Mouse (Mus musculus): ENCODE data around the gene Acot8. TPM values are rescaled to one million over a fixed set of nuclear protein-coding genes. Genes with fewer than 3 reads are reported as not detected.
A peak's percentile ranks its signal among the peaks of the same experiment; 100 is the strongest.

Gene Acot8
- total and polyA plus RNA-seq, 3 experiments = 30.9 to 40.3 TPM; not detected in 1

- peak within 1 kb of the TSS; percentile 13 for H3K27ac ChIP-seq (ENCODE audit: control insufficient read depth, low read depth, low read length)
- peak; percentile 84 for DNase-seq (ENCODE audit: low read depth, low spot score)
- H3K27me3 ChIP-seq (ENCODE audit: control insufficient read depth in 1 of 2, insufficient read depth in 2 of 2, low read length in 2 of 2) = no peaks in the 10 kb centered on the region
- no peaks in the 10 kb centered on the region for H3K9me3 ChIP-seq (replicated peaks; ENCODE audit: insufficient read depth, low read length)
- peaks cover 0 to 5% of the 10 kb centered on the region in 2 experiments; a peak in 1 of 4 replicates for H3K36me3 ChIP-seq (ENCODE audit: control insufficient read depth in 1 of 2, insufficient read depth in 2 of 2, low read length in 2 of 2)
- no peak for TF ChIP-seq ELF1 (IDR thresholded peaks at IDR 0.05; ENCODE audit: low read depth, low read length)
- TF ChIP-seq UBTF (IDR thresholded peaks at IDR 0.05; ENCODE audit: borderline replicate concordance, insufficient read depth, low read depth, low read length) = 0 out of 2 replicates have a peak, but pooled peaks have one; percentile 71
- TF ChIP-seq POLR2A (IDR thresholded peaks at IDR 0.05; ENCODE audit: control insufficient read depth in 1 of 2, insufficient read depth in 1 of 2, low read depth in 1 of 2, low read length in 2 of 2, poor library complexity in 1 of 2) = peak in 1 of 2 experiments; percentile 39; a peak in 1 of 4 replicates
- TF ChIP-seq HCFC1 (IDR thresholded peaks at IDR 0.05; ENCODE audit: low read depth, low read length) = peak; percentile 55; the same call in 1 of the 2 replicates
- no peak for TF ChIP-seq TBP (IDR thresholded peaks at IDR 0.05; ENCODE audit: low read depth, low read length)
- no peak for TF ChIP-seq BHLHE40 (IDR thresholded peaks at IDR 0.05; ENCODE audit: borderline replicate concordance, low read depth, low read length)
- no peak for TF ChIP-seq EP300 (IDR thresholded peaks at IDR 0.05; ENCODE audit: low read depth in 1 of 2, low read length in 2 of 2)
- peak; percentile 36 for TF ChIP-seq SIN3A (IDR thresholded peaks at IDR 0.05; ENCODE audit: low read length)
- no peak for TF ChIP-seq ZKSCAN1 (IDR thresholded peaks at IDR 0.05; ENCODE audit: low read depth, low read length)
- peak; percentile 35; the same call in 1 of the 2 replicates for TF ChIP-seq ETS1 (IDR thresholded peaks at IDR 0.05; ENCODE audit: low read depth, low read length)
- TF ChIP-seq POLR2AphosphoS2 (IDR thresholded peaks at IDR 0.05; ENCODE audit: low read length) = no peak
- TF ChIP-seq RCOR1 (IDR thresholded peaks at IDR 0.05; ENCODE audit: low read depth, low read length) = 0 out of 2 replicates have a peak, but pooled peaks have one; percentile 24
- peak; percentile 44 for TF ChIP-seq MAX (IDR thresholded peaks at IDR 0.05; ENCODE audit: low read length)
- TF ChIP-seq MYB (IDR thresholded peaks at IDR 0.05; ENCODE audit: low read depth, low read length) = no peak
- 0 out of 2 replicates have a peak, but pooled peaks have one; percentile 48 for TF ChIP-seq MAZ (IDR thresholded peaks at IDR 0.05; ENCODE audit: low read depth, low read length)
- TF ChIP-seq CTCF (IDR thresholded peaks at IDR 0.05 in 2 of 3, conservative IDR thresholded peaks at IDR 0.05 in 1 of 3; ENCODE audit: control insufficient read depth in 1 of 3, insufficient read depth in 1 of 3, low read depth in 2 of 3, low read length in 3 of 3, poor library complexity in 1 of 3, severe bottlenecking in 1 of 3) = peak in 1 of 3 experiments; percentile 19; a peak in 2 of 6 replicates
- peak within 1 kb of the TSS; percentile 66 for H3K9ac ChIP-seq (ENCODE audit: control insufficient read depth, low read depth, low read length, poor library complexity, severe bottlenecking)
- peak within 1 kb of the TSS; percentile 63 to 88 for H3K4me3 ChIP-seq (ENCODE audit: control insufficient read depth in 1 of 2, insufficient read depth in 1 of 2, low read depth in 2 of 2, low read length in 2 of 2)
- peaks cover 3 to 9% of the 10 kb centered on the region in 2 experiments; a peak in 3 of 4 replicates for H3K4me1 ChIP-seq (ENCODE audit: control insufficient read depth in 1 of 2, insufficient read depth in 2 of 2, low read length in 2 of 2)
- H3K79me2 ChIP-seq (ENCODE audit: control insufficient read depth, insufficient read depth, low read length, poor library complexity) = no peaks in the 10 kb centered on the region; the same call in 1 of the 2 replicates
These were observed 18.9 kb downstream of the Acot8 start, which contains the start of gene Snx21 for GRCm38 (mm10) chr2:164785481-164786387. Snx21 (plus strand) TSS chr2:164785823.

- DNase-seq (ENCODE audit: low read depth, low spot score) = no peak
- no peaks in the 10 kb centered on the region for H3K9me3 ChIP-seq (replicated peaks; ENCODE audit: insufficient read depth, low read length)
- H3K27me3 ChIP-seq (ENCODE audit: control insufficient read depth in 1 of 2, insufficient read depth in 2 of 2, low read length in 2 of 2) = no peaks in the 10 kb centered on the region
- no peaks in the 10 kb centered on the region; the same call in 1 of the 2 replicates for H3K79me2 ChIP-seq (ENCODE audit: control insufficient read depth, insufficient read depth, low read length, poor library complexity)
- peaks cover 0 to 5% of the 10 kb centered on the region in 2 experiments; a peak in 1 of 4 replicates for H3K36me3 ChIP-seq (ENCODE audit: control insufficient read depth in 1 of 2, insufficient read depth in 2 of 2, low read length in 2 of 2)
- peak; percentile 38 for TF ChIP-seq TAL1 (IDR thresholded peaks at IDR 0.05; ENCODE audit: low read length)
- no peak for TF ChIP-seq CTCF (IDR thresholded peaks at IDR 0.05 in 2 of 3, conservative IDR thresholded peaks at IDR 0.05 in 1 of 3; ENCODE audit: control insufficient read depth in 1 of 3, insufficient read depth in 1 of 3, low read depth in 2 of 3, low read length in 3 of 3, poor library complexity in 1 of 3, severe bottlenecking in 1 of 3)
- no peak for TF ChIP-seq KAT2A (conservative IDR thresholded peaks at IDR 0.05; ENCODE audit: low read depth, low read length)
- TF ChIP-seq BHLHE40 (IDR thresholded peaks at IDR 0.05; ENCODE audit: borderline replicate concordance, low read depth, low read length) = peak; percentile 24; the same call in 1 of the 2 replicates
- TF ChIP-seq RCOR1 (IDR thresholded peaks at IDR 0.05; ENCODE audit: low read depth, low read length) = peak; percentile 85
- TF ChIP-seq MEF2A (IDR thresholded peaks at IDR 0.05; ENCODE audit: extremely low read depth, insufficient replicate concordance, low read depth, low read length, poor library complexity, severe bottlenecking) = no peak
- no peak for TF ChIP-seq MYC (IDR thresholded peaks at IDR 0.05; ENCODE audit: low read depth, low read length)
- TF ChIP-seq ZNF384 (IDR thresholded peaks at IDR 0.05; ENCODE audit: low read depth, low read length) = no peak
- TF ChIP-seq GATA1 (IDR thresholded peaks at IDR 0.05; ENCODE audit: low read depth, low read length) = 0 out of 2 replicates have a peak, but pooled peaks have one; percentile 9
- TF ChIP-seq EP300 (IDR thresholded peaks at IDR 0.05; ENCODE audit: low read depth in 1 of 2, low read length in 2 of 2) = peak in 1 of 2 experiments; percentile 13; a peak in 2 of 4 replicates
- TF ChIP-seq RAD21 (IDR thresholded peaks at IDR 0.05; ENCODE audit: low read depth, low read length) = no peak
- peak; percentile 77; the same call in 1 of the 2 replicates for TF ChIP-seq TBP (IDR thresholded peaks at IDR 0.05; ENCODE audit: low read depth, low read length)
- no peak for TF ChIP-seq ETS1 (IDR thresholded peaks at IDR 0.05; ENCODE audit: low read depth, low read length)
- H3K4me3 ChIP-seq (ENCODE audit: control insufficient read depth in 1 of 2, insufficient read depth in 1 of 2, low read depth in 2 of 2, low read length in 2 of 2) = peak overlapping the region; percentile 63 to 88
- H3K4me1 ChIP-seq (ENCODE audit: control insufficient read depth in 1 of 2, insufficient read depth in 2 of 2, low read length in 2 of 2) = peaks cover 3 to 9% of the 10 kb centered on the region in 2 experiments; a peak in 3 of 4 replicates
- H3K9ac ChIP-seq (ENCODE audit: control insufficient read depth, low read depth, low read length, poor library complexity, severe bottlenecking) = peak overlapping the region; percentile 66
- peak overlapping the region; percentile 13; the same call in 1 of the 2 replicates for H3K27ac ChIP-seq (ENCODE audit: control insufficient read depth, low read depth, low read length)
These were observed 19.7 kb downstream of the Acot8 start for GRCm38 (mm10) chr2:164784869-164785420.

All from MEL (cell line).